Mouse (Mus musculus): ENCODE results near the gene Spatc1l.

DNA sequence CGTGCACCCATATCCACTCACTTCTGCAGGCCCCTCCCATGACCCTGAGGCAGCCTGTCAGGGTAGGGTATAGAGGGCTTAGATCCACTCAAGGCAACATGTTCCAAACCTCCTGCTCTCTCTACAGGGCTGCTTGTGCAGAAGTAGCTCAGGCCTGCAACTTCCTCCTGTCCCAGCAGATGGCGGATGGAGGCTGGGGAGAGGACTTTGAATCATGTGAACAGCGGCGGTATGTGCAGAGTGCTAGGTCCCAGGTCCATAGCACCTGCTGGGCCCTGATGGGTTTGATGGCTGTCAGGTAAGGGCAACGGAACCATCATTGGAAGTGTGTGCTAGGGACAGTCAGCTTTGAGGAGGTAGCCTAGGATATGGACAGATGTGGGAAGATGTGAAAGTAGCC, 11.6 kb upstream of the Spatc1l start:
- TF ChIP-seq CEBPB (IDR thresholded peaks at IDR 0.05; ENCODE audit: low read depth) = no peak
- TF ChIP-seq CTCF (IDR thresholded peaks at IDR 0.05; ENCODE audit: control insufficient read depth, insufficient read depth, insufficient read length) = no peak
- TF ChIP-seq USF1 (IDR thresholded peaks at IDR 0.05; ENCODE audit: low read depth) = no peak
- no peak for TF ChIP-seq MYOG (IDR thresholded peaks at IDR 0.05; ENCODE audit: control insufficient read depth, extremely low read depth, insufficient read length)

All from C2C12 (cell line).